Mouse (Mus musculus) lung, postnatal 0 days (tissue): ENCODE results near the gene Vash2.

Experiments used
- CTCF ChIP-seq: IDR thresholded peaks from 2 replicates; pipeline ENCODE4 v1.5.1; 2016; ENCODE audit warnings: antibody characterized with exemption, mild to moderate bottlenecking
- EP300 ChIP-seq: IDR thresholded peaks from 2 replicates; pipeline ENCODE4 v1.6.1; 2016; ENCODE audit warnings: antibody characterized with exemption, mild to moderate bottlenecking, control low read depth

- TF ChIP-seq CTCF (no peak), EP300 (no peak)
These were observed 51.8 kb downstream of the Vash2 start for GRCm38 (mm10) chr1:190927311-190927710.
